Mouse (Mus musculus) adrenal gland, postnatal 10 days (tissue): ENCODE data around the gene Frmd4a. TPM values are rescaled to one million over a fixed set of nuclear protein-coding genes. Genes with fewer than 3 reads are reported as not detected.

Experiments
- DNase-seq: peaks from one replicate; pipeline ENCODE4 v3.0.0; 2021; ENCODE audit warnings: mixed read lengths
- total RNA-seq, 2 experiments: library from RNA; stranded (reverse); gene quantifications; 2 replicates each; pipeline ENCODE4 v1.2.3; 2021

The Frmd4a gene
- total RNA-seq, 2 experiments from 2014 or later, result 17.0 to 27.0 TPM

DNA sequence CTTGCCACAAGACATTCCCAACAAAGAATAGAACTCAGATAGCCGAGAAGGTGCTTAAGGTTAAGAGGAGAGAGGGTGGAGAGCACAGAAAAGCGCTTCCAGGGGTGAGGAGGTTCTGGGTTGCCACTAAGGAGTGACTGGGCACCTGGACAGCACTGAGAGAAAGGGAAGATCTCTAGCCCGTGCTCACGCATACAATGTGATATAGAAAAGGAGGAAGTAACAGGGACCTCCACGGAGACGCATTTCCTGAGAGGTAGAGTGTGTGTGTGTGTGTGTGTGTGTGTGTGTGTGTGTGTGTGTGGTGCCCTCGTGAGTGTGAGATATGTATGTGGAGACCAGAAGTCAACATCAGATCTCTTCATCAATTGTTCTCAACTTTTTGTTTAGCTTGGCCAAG is 377.1 kb downstream of the Frmd4a start:
- no peak for DNase-seq

DNA sequence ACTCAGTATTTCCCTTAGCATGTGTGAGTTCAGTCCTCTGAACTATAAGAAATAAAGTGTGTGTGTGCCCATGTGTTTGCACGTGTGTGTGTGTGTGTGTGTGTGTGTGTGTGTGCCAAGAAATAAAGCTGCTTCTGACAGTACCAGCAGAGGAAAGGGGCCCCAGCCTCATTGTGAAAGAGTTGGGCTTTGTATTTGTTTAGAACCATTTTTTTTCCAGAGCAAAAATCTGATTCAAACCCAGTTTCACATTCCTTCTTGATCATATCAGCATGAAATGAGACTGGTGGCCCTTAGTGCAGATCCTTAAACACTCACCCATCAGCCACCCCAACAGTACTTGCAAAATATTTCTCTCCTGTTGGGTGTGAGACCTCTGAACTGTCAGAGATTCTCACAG is 382.2 kb downstream of the Frmd4a start:
- DNase-seq, result no peak

DNA sequence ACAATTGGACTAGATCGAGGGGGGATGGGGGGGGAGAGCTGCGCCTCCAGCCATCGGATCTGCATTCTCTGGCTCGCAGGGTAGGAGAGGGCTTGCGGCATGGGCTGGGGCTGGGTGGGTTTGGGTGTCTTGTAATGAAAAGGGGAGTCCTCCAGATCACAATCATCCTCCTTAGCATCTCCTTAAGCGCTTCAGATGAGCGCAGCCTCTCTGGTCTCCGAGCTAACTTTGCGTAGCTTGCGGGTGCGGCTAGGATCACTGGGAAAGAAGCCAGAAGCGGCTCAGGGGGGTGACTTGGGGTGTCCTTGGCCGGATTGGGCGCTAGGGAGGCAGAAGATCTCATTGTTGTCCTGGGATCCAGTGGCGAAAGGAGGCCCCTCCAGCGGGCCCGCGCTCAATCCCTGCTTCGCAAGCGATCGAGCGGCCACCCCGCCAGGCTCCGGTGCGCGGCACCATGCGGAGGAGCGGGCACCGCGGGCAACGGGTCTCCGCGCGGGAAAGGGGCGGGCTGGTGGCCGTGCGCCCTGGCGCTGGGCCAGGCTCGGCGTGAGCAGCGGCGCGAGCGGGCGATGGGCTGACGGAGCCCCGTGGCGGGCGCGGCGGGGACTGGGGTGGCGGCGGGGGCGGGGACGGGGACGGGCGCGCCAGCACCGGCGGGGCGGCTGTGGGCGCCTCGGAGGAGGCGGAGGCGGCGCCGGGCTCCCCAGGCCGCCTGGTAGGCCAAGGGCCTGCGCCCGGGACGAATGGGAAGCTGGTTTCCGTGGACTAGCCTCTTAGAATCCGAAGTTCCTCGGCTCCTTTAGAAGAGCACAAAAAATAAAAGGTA is 383.5 kb downstream of the Frmd4a start:
- DNase-seq, result peak; percentile 79

DNA sequence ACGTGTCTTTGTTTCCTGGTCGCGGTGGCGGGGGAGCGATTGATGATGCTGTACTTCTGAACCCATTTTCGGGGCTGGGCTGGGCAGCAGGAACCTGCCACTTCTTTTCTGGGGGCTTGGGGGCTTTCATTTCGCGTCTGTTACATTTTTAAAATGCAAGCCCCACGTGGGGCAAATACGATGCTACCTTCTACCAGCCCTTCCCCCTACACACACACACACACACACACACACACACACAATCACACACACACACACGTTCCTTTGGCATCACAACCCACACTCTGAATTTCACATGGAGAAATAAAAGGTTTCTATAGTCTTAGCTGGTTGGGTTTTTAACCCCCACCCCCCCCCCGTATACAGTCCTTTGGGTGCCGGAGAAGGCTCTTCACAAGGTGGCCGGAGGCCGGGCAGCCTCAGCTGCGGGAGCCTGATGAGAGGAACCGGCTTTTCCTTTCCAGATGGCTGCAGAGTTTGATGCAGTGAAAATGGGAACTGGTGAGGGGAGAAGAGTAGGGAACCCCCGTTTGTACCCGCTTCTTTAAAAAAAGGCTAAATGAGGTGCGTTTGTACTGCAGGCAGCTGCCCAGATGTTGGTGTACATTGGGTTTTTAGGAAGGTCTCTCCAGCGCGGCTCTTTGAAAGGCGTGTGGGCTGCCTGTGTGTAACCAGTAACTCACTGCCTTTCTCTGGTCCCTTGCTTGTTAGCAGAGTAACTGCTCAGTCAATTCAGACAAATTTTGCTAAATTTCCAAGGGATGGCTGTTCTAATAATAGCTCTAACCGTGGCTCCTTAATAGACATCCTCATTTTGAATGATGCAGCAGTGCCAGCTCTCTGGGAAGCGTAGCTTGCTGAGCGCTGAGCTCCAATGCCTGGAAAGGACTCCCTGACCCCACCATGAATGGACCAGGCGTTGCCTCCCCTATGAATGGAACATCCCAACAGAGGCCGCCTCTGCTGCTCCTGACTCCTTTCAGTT is 384.4 kb downstream of the Frmd4a start:
- DNase-seq, result peak; percentile 33

DNA sequence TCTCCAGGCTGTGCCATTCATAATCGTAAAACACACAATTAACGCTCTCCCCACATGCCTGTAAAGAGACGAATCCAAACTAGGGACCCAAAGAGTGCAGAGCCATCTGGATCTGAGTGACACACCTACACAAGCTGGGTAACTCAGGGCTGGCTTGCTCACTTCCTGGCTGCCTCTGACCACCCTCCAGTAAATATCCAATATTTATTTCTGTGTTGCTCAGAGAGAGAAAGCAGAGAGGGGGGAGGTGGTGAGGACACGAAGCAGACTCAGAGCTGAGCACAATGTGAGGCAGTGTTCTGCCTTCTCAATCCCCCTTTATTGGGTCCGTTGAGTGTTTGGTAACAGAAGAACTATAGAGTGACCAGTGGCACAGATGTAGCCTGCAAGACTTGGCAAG is 389.5 kb downstream of the Frmd4a start:
- no peak for DNase-seq

DNA sequence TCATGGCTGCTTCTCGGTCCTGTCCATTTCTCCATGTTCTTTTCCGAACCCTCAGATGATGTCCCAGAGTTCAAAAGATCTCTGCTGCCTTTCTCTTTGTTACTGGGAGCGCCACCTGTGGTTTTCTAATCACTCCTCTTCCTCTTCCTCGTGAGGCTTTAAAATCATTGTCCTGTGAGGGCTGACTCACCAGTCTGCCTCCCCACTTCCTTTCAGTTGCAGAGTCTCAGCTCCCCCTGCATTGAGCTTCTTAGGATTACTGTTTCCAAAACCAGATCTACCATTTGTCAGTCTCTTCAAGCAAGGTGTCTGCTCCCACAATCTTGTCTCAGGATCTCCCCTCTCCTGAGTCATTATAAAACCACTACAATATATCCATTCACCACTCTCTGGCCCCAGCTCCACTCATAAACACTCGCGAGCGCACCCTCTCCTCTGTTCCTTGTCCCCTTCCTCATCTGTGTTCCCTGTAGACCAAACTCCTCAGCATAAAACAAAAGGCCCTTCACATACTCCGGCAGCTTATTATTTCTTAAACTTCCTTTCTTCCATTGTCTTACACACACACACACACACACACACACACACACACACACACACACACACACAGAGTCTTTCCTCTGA is 392.4 kb downstream of the Frmd4a start:
- no peak for DNase-seq

DNA sequence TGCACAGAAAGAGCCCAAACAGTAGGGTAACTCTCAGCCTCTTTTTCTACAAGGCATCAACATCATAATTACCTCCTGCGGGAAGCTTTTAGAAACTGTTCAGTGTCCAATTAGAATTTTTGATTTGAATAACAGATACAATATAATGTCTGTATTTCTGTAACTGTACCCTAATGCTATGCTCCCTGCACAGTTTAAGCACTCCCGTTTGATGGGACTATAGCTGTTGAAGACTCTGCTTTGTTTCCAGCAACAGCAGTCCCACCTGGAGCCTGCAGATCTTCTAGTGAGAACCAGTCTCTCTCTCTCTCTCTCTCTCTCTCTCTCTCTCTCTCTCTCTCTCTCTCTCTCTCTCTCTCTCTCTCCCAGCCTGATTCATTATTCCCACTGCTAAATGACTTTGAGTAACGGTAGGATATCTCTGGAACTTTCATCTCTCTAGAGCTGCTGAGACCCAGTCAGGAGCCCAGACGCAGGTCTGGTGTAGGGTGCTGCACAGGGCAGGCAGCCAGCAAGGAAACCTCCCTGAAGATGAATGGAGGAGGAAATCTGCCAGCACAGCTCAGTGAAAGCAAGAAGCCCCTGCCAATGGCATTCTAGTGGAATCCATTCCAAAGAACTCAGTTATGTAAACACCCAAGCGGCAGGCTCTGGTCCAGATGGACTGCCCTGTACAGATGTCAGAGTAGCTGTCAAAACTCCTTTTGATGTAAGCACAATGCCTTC is 395.5 kb downstream of the Frmd4a start:
- DNase-seq, result peak; percentile 55

DNA sequence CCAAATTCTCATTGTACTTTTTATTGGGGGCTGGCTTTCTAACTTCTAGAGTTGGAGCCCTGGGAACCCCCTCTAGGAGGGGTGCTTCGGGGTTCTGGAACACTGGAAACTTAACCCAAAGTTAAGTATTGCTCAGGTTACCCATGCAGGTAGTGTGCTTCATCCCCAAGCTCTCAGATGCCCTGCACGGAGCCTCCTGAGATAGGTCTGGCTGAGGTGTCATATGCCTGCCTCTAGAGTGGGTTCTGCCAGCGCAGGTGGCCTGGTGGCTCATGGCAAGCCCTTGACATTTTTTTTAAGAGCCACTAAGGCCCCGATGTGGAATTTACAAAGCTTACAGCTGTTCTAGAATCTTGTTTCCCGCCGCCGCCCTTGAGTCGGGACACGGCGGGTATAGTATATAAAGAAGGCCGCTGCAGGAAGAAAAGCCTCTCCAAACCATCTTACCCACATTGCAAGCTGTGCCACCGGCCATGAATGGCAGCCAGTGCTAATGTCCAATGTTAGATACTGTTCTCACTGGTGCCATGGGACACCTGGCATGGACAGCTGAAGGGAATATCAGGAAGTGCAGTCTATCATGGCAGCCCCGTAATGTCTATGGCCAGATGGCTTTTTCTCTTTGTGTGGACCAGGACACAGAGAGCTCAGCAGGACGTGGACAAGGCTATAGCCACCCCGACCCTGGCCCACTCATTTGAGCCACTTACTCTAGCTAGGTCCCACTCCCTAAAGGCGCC is 396.2 kb downstream of the Frmd4a start:
- DNase-seq, result no peak

DNA sequence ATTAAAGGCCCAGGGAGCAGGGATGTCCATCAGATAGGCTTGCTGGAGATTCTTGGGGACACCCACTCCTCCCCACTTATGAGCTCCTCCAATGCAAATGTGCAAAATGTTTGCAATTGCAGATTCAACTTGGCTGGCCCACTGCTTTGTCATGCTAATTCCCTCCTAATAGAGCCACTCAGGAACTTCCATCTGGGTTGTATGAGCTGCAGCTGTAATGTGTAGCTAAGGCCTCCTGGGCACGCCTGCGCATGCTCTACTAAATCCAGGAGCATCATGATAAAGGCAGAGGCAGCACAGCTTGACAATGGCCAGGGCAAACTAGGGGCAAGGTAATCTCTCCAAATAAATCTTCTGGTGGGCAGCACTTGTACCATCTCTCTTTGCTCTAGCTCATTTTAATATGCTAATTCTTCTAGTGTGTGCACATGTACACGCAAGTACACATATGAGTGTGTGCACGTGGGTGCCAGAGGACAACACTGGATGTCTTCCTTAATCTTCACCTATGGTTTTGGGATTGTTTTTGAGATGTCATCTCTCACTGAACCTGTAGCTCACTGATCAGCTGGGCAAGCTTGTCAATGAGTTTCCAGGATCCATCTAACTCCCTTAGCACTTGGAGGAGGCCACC is 403.3 kb downstream of the Frmd4a start:
- DNase-seq, result no peak

DNA sequence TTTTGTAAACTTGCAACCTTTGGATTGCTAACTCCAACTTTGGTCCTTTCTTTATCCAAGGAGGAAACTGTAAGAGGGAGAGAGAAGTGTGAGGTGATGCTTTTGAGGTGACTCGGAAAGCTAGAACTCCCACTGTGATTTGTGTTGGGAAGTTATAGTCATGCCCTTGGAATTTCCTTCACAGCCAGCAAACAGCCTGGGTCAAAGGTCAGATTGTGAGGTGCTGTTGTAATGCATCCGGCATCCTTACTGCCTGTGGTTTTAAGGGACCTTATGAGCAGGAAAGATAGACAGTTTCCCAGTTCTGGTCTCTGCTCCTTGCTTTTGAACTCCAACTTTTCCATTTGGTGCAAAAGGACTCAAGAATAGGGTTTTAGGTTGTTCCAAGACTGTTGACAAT is 404.2 kb downstream of the Frmd4a start:
- no peak for DNase-seq

DNA sequence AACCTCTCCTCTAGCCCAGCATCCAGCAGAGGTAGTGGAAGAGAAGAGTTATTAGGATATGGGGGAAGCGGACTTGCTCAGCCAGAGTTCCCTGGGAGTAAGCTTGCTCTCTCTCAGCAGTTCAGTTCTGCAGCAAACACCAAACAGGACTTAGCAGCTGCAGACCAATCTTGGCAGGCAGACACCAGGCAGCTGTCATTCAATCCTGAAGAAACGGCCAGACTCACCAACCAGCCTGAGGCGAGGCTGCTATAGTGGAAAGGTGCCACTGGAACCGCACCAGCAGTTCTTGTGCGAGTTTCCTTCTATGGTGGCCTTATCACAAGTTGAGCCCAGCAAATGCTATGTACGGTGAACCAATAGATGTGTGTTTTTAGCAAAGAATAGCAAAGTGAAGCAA is 406.4 kb downstream of the Frmd4a start:
- DNase-seq, result no peak

DNA sequence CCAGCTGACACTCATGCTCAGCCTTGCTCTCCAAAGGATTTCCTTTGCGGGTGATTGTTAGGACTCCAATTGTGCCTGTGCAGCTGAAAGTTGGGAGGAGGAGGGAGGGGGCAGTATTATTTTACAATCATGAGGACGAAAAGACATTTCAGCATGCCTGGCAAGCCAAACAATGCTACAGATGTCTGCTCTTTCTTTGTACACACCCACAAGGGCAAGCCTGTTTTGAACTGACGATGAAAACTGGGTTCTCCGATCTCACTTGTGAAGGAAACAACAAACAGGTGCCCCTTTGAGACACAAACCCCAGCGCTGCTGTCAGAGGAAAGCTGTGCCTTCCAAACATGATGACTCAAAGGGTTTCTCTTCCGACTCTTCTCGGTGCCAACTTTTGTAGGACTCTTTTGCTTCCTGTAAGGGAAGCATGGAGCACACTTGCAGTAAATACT is 410.9 kb downstream of the Frmd4a start:
- no peak for DNase-seq

DNA sequence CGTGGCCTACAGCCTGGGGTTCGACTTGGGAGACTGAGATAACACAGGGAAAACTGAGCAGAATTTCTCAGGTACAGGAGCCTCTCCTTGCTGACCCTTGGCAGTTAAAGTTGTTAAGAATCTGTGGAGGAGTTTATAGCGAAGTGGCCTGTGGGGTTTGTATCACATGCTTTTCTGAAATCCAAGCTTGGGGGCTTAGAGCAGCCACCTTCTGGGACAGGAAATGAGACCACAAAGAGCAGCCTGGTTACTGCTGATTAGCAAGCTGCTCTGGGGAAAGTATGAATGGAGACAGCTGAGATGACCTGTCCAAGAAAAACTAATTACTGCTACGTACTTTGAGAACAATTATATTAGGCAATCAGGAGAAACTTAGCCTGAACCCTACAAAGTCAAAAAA is 415.6 kb downstream of the Frmd4a start:
- no peak for DNase-seq

DNA sequence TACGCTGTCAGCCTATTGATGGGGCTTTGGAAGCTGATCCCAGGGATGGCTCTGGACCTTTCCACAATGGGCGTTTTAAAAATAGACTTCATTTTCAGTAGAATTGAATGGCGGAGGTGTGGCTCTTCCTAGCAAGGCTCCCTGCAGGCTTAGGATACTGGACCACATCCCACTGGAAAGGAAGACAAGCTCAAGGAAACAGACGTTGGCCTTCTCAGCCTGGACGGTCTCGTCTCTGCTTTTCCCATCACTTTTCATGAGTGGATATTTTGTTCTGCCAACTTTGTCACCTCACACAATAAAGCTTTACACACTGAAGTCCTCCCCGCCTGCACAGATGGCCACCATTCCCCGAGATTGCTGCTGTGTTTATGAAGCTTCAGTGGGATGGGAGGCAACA is 417.5 kb downstream of the Frmd4a start:
- DNase-seq, result no peak

DNA sequence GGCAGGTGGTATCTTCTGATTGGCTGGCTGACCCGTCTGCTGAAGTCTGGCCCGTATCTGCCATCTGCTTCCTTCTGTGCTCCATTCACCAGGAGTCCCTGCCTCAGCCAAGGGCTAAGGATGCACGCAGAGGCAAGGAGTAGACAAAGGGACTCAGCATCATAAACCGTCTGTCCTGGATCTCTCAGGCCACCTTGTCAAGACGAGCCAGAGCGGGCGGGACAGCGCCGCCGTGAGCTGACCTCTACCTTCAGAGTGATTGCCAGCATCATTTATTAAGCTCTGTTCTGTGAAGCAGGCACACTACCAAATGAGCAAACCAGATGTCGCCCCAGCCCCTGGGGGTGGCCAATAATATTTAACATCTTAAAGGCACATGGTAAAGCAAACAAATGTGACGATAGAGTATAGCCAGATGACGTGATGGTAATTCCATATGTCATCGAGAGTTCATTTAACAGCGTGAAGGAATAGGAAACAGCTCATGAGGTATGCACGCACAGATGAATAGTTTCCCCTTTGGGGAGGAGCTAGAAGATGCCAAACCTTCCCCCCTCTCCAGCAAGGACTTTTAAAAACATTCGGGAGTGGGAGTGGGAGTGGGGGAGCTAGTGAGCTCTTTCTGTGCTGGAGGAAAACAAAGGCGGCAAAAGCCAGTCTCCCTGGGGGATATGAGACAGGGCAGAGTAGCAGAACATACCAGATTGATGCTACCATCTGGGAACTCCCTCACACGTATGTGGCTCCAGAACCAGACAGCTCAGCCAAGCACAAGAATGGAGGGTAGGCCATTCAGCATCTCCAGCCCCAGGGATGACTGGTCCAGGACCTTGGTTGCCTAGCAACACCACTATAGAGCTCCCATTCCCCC is 419.1 kb downstream of the Frmd4a start:
- DNase-seq, result no peak

DNA sequence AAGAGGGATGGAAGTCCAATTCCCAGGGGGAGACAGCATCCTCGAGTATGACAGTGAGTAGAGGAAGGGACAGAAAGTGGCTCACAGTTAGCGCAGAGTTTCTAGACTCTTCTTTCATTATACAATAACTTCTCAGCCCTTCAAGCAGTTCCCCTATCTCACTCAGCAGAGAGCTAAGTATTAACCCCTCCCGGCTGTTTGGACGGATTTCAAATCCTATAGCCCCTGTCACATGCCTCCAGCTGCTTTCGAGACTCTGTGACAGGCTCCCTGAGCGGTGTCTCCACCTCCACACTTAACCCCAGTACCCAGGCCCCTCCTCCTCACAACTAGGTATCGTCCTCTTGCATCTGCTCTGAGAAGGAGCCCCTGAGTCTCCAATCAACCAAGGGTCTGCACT is 421.2 kb downstream of the Frmd4a start:
- DNase-seq, result no peak

DNA sequence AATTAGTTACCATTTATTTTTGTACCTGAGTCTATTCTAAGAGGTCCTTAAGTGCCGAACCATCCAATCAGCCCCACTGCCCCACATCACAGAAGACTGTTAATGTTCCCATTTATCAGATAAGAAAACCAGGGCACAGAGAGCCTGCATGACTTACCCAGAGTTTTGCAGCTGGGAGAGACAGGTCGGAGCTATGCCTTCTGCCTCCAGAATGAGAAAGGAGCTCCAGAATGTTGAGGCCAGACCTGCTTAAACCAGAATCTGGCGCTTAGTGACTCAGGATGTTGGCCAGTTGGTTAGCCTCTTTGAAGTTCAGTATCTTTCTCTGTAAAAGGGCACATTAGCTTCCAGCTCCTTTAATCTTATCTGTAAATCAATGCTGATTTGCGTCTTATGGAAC is 422.4 kb downstream of the Frmd4a start:
- DNase-seq, result no peak

DNA sequence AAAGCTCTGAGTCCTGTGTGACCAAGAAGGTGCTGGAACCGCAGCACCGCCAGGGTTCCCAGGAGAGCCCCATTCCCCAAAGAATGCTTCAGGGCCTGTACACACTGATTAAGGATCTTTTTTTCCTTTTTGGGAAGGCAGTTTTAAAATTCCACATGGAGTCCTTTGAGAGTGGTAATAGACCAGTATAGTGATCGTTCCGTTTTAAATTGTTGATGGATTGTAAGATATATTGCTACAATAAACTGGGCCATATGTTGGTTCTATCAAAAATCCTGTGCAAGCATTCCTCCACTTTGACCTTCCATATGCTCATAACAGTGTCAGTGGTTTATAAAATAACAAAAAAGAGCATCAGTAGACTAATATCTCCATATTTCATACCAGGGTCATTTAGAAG is 424.3 kb downstream of the Frmd4a start:
- DNase-seq, result no peak

DNA sequence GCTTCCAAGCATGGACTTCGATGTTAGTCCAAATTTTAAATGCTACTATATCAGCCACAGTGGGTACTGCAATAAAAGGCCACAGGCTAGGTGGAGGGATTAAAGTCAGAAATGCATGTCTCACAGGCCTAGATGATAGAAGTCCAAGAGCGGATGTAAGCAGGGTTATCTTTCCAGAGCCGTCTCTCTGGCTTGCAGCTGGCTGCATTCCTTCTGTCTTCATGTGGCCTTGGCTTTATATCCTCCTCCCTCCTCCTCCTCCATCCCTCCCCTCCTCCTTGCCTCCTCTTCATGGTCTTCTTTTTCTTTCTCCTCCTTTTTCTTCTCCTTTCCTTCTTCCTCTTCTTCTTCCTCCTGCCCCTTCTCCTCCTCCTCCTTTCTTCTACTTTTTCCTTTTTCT is 427.2 kb downstream of the Frmd4a start:
- DNase-seq, result no peak
